Mouse (Mus musculus) left cerebral cortex, adult 2 months (tissue): ENCODE results near the gene Cyp2t4. TPM values are rescaled to one million over a fixed set of nuclear protein-coding genes. Genes with fewer than 3 reads are reported as not detected.

Experiments used
- DNase-seq, 2 experiments: peaks; one replicate each; pipeline ENCODE4 v3.0.0; 2021 to 2022; ENCODE audit warnings: low spot score in 2 of 2, mixed read lengths in 1 of 2; ENCODE audit errors: extremely low spot score in 1 of 2
- H3K27ac ChIP-seq: fragments of 200-600 bp; 2 replicates; pipeline ENCODE4 v1.8.1; 2022
- H3K4me3 ChIP-seq: fragments of 200-600 bp; 2 replicates; pipeline ENCODE4 v1.8.1; 2022
- CTCF ChIP-seq: fragments of 200-600 bp; IDR thresholded peaks from 2 replicates; pipeline ENCODE4 v1.8.1; 2022; ENCODE audit warnings: antibody characterized with exemption, mild to moderate bottlenecking, moderate library complexity
- intact Hi-C: fragments of 180-260 bp; cut with DNase I; formaldehyde crosslinking; loops from one replicate; pipeline ENCODE4 v1.15.1; 2025
- total RNA-seq, 2 experiments: library from RNA; stranded (reverse); gene quantifications; 2 replicates each; pipeline ENCODE4 v1.2.3; 2021

Cyp2t4 gene
- total RNA-seq, 2 experiments from 2014 or later: not detected

DNA sequence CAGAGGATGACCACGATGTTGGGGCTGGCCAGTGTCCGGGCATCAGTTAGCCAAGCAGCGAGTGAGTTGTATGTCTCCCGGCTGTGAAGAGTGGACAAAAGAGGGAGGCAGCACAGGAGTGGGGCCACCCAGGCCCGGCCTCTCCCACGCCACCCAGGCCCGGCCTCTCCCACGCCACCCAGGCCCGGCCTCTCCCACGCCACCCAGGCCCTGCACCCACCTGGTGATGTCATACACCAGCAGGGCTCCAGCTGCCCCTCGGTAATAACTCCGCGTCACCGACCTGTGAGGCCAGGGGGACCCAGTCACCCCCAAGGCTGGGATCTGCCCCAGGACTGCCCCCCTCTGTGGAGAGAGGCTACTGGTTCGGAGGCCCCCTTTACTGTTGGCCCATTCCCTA lies 21.0 kb downstream of the Cyp2t4 start:
- no peak for DNase-seq
- no peak overlapping the region for H3K27ac ChIP-seq
- TF ChIP-seq CTCF: no peak
- H3K4me3 ChIP-seq: no peak overlapping the region
- intact Hi-C loops: no loop called here

GRCm38 (mm10) chr7:27174896-27175295 lies 21.4 kb downstream of the Cyp2t4 start:
- no peak for TF ChIP-seq CTCF
- no peak for DNase-seq
- intact Hi-C loops: no loop called here
- H3K27ac ChIP-seq: no peak overlapping the region
- no peak overlapping the region for H3K4me3 ChIP-seq

- no peak for TF ChIP-seq CTCF
- H3K27ac ChIP-seq: peak overlapping the region; percentile 95
- DNase-seq: no peak
- peak overlapping the region; percentile 80 for H3K4me3 ChIP-seq
- intact Hi-C loops: loop anchor here (1.0 kb wide), 1 partner anchor 11 kb away; no protein-coding TSS in a partner anchor
Observed at GRCm38 (mm10) chr7:27177942-27178323, 24.4 kb downstream of the Cyp2t4 start.

- TF ChIP-seq CTCF: peak; percentile 63
- H3K4me3 ChIP-seq: peak within 1 kb of the TSS; percentile 80
- H3K27ac ChIP-seq: peak within 1 kb of the TSS; percentile 95
- DNase-seq: peak; percentile 98 to 99
- intact Hi-C loops: loop anchor here (1.0 kb wide), 1 partner anchor 11 kb away; no protein-coding TSS in a partner anchor
Observed at GRCm38 (mm10) chr7:27178324-27179216, 25.1 kb downstream of the Cyp2t4 start, which contains the start of gene Rab4b. Gene Rab4b (minus strand): TSS chr7:27178896.

GRCm38 (mm10) chr7:27179217-27179918 lies 25.9 kb downstream of the Cyp2t4 start:
- no peak for TF ChIP-seq CTCF
- no peak for DNase-seq
- Histone ChIP-seq H3K4me3 (peak overlapping the region; percentile 80), H3K27ac (peak overlapping the region; percentile 66)
- intact Hi-C loops: no loop called here

DNA sequence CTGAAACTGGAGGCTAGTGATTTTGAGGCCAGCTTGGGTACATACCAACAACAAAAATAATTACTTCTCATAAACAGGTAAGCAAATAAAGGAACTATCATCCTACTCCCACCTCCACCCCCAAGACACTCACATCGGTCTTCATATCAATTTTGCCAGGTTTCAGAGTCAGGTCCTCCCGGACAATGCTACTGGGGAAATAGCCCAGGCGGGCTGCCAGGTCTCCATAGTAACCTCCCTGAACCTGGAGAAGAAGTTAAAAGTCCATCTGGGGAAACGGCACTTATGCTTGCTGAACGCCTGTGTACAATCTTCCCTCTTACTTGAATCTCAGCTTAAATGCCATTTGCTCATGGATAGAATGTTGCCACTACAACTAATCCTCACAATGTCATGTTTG lies 26.5 kb downstream of the Cyp2t4 start:
- TF ChIP-seq CTCF: no peak
- Histone ChIP-seq H3K27ac (no peak overlapping the region), H3K4me3 (no peak overlapping the region)
- intact Hi-C loops: loop anchor here (2.0 kb wide), 1 partner anchor 15 kb away; the partner anchor contains the start of gene BC024978
- DNase-seq: no peak

DNA sequence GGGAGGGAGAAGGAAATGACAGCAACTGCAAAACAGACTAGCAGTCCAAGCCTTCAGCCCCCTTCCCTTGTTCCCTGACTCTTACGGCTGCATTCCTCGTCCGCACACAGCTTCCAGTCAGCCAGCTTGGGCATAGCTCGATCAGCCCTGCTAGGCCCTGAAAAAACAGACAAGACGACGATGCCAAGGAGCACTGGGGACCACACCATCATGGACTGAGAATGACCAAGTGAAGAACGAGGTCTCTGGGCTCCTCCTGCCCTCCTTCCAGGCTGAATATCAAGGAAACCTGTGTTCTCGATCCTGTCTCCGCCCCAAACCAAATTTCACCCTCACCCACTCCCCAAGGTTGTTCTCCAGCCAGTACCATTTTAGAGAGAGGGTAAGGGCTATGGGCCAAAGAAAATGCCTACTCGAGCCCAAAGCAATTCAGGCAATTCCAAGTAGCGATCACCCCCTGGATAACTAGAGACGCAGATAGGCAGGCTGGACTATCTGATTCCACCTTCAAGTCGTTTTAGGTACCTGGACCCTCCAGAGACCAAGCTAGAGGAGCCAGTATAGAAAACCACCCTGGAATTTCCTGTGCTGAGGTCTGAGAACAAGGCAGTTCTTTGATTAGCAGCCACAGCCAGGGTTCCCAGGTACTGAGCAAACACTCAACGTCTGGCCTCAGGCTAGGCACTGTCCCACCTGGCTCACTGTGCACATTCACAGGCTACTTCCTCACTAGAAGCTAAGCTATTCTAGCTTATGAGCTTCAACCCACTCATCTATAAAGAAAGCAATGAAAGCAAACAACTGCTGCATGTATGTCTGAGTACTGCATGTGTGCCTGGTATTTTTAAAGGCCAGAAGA lies 27.6 kb downstream of the Cyp2t4 start, which contains the start of the genes Gm21983 and Mia:
Gene Gm21983, minus strand, starts transcription at position 250 of the 859 bp plus-strand sequence.
Gene Mia, minus strand, starts transcription at position 321 of the 859 bp plus-strand sequence.
- Histone ChIP-seq H3K4me3 (no peak within 1 kb of the TSS), H3K27ac (no peak within 1 kb of the TSS)
- intact Hi-C loops: loop anchor here (2.0 kb wide), 1 partner anchor 14 kb away; the partner anchor contains the start of gene BC024978
- DNase-seq: no peak
- no peak for TF ChIP-seq CTCF

- no peak for DNase-seq
- Histone ChIP-seq H3K4me3 (no peak overlapping the region), H3K27ac (no peak overlapping the region)
- intact Hi-C loops: no loop called here
- TF ChIP-seq CTCF: no peak
Observed at GRCm38 (mm10) chr7:27182498-27182897, 29.0 kb downstream of the Cyp2t4 start.

GRCm38 (mm10) chr7:27184964-27185363 lies 31.4 kb downstream of the Cyp2t4 start:
- no peak for DNase-seq
- no peak overlapping the region for H3K27ac ChIP-seq
- no peak overlapping the region for H3K4me3 ChIP-seq
- peak; percentile 55 for TF ChIP-seq CTCF
- intact Hi-C loops: no loop called here

DNA sequence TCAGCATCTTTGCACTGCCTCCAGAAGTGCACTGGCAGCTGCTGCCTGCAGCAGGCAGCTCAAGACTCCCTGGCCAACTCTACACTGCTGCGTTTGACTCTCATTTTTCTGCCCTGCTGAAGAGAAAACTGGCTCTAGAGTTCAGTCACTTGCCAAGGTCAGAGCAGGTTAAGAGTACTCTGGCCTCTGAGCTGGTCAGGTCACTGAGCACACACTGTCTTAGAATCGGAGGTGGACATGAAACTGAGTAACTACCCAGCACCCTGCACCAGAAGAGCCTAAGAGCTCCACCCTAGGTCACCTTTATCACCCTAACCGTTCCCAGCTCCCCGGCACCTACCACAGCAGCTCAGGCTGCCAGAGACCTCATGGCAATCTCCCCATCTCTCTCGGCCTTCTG lies 32.5 kb downstream of the Cyp2t4 start:
- Histone ChIP-seq H3K4me3 (no peak overlapping the region), H3K27ac (no peak overlapping the region)
- no peak for DNase-seq
- no peak for TF ChIP-seq CTCF
- intact Hi-C loops: no loop called here

- intact Hi-C loops: no loop called here
- DNase-seq: no peak
- peak; percentile 29; the same call in 1 of the 2 replicates for TF ChIP-seq CTCF
- Histone ChIP-seq H3K27ac (no peak overlapping the region), H3K4me3 (no peak overlapping the region)
Observed at GRCm38 (mm10) chr7:27189271-27189931, 35.9 kb downstream of the Cyp2t4 start.
